Mouse (Mus musculus) adrenal gland, adult 8-10 months (tissue): ENCODE measurements around the gene Kcnip3. TPM values are rescaled to one million over a fixed set of nuclear protein-coding genes. Genes with fewer than 3 reads are reported as not detected.
A peak's percentile ranks its signal among the peaks of the same experiment; 100 is the strongest.

Experiments used
- DNase-seq: peaks from one replicate; pipeline ENCODE4 v3.0.0; 2022
- total RNA-seq, 4 experiments: library from RNA; stranded (reverse); gene quantifications; 2 replicates each; pipeline ENCODE4 v1.2.4; 2022

Kcnip3 gene
- total RNA-seq = 10 to 100 TPM in 2 of 4 experiments, 1 to 10 TPM in 2; 7.8 to 10.2 (median 9.1) TPM

DNA sequence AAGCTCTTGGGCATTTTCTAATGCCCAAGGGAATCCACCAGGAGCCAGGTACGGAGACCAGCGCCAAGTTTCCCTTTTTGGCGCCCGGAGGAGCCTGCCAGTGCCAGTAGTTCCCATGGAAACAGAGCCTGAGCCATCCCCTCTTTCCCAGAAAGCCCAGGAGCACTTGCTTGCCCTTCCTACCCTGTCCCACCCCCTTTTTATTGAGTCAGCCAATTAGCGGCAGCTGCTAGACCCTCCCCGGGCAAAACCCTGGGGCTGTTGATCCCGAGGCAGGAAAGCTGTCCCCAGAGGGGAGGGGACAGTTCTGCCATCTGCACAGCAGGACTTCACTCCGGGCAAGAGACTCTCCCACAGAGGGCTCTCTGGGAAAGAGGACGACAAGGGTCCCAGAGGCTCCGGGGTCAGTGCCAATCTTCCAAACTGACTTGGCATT lies at the start of gene Kcnip3:
Gene Kcnip3, minus strand, starts transcription at position 89 of the 436 bp plus-strand sequence.
- DNase-seq = no peak

DNA sequence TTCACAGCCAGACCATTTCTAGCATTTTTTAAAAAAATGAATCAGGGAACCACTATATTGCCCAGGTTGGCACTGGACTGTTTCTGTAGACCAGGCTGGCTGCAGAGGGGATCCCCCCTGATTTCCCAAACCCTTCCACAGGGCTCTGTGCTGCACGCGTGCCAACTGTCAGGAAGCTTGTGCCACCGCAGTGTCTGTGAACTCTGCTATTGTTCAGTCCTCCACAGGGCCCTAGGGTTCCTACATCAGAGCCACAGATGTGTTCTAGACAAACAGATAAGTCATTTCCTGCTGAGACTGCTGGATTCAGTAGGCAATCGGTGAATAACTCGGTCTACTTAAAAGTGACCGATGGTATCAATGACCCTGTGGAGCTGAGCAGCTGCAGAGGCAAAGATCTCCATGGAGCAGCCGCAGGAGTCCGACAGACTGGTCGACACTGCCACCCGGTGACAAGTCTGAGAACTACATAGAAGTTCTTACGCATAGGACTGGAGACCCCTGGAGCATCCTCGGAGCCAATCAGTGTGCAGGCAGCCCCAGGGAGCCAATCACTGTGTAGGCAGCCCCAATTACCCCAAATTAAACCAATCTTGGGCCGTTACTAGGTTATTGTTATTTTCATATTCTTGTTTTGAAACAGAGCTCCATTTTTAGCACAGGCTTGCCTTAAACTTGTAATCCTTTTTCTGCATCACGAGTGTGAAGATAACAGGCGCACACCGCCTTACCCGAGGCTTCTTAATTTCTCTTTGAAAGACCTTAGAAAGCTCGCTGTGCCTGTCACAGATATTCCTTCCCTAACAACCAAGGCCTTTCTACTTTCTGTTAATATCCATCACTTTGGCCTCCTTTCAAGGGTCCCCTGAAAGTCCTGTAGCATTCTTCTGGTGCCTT lies 37.4 kb upstream of the Kcnip3 start:
- DNase-seq = peak; percentile 56

DNA sequence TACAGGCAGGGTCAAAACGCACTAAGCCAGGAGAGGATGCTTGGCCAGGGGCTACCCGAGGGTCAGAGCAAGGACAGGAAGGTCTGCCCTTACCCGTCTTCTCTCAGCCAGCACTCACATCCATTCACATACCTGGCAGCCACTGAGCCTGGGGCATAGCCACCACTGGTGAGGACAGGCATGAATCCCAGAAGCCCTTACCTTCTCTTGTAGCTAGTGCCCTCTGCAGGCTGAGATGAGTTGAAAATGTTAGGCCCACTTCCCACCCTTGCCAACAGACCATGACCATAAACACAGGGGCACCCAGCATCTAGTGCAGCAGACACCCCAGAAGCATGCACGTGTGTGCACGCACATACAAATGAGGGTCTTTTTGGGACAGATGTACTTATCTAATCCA lies 29.2 kb upstream of the Kcnip3 start:
- DNase-seq = no peak

DNA sequence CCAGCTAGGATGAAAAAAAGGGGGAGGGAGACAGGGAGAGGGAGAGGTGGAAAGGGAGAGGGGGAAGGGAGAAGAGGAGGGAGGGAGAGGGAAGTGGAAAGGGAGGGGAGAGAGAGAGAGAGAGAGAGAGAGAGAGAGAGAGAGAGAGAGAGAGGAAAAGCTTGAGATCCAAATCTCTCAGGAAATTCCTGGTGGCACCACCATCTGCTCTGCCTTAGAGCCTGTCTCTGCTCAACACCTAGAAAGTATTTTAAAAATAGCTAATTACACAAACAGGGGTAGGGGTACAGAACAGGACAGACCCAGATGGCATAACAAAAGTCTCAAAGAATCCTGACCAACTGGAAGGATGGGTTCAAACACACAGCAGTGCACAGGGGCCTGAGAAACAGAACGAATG lies 28.6 kb upstream of the Kcnip3 start:
- no peak for DNase-seq

DNA sequence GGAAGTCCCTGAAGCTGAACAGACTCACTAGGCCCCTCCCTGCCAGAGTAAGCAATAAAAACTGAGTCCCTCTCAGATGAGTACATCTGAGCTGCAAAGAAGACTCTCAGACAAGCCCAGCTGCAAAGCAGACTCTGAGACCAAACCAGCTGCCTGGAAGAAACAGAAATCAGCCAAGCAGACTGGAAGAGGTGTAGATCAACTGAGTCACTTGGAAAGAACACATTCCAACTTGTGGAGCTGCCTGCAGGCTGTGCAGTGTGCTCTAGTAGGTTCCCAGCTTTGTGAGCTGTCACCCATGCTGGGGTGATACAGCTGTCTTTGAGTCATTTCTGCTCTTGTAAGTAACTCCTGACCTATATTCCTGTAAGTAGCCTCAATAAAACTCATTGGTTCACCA lies 27.8 kb upstream of the Kcnip3 start:
- DNase-seq = no peak

DNA sequence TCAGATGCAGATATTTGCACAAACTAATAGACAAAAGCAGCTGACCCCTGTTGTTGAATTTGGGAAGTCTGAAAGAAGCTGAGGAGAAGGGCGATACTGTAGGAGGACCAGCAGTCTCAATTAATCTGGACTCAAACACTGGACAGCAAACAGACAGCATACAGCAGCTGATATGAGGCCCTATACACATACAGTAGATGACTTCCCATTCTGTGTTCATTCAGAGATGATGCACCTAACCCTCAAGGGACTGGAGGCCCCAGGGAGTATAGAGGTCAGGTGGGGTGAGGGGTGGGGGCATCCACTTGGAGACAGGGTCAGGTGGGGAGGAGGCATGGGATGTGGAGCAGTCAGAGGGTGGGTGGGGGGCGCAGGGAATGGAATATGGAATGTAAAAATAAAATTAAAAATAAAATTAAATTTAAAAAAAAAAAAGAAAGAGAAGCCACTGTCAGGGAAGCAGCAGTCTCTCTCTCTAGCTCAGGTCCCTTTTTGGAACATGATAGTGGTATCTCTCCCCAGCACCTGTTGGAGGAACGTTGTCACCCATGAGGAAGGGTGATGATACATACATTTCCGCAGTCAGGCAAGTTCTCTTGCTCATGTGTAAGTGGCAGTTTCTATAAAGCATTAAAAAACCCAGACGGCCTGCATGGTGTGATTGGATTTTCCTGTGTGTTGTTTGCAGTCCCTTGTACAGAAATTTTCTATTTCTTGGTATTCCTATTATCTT lies 26.6 kb upstream of the Kcnip3 start:
- DNase-seq = no peak

DNA sequence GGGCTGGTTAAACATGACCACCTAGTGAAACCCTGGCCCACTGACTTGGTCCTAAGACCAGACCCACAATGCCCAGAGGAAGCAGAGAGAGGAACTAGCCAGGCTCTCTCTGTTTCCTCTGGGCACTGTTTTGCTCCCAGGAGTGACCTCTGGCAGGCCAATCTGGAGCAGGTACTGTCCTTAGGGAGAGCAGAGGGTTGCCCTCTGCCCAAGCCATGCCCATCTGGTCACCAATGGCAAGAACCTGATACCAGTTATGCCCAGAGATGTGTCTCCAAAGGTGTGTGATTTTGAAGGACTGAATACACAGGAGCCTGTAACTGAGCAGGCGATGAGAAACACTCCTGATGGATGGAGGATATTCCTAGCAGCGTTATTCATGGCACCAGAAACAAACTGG lies 19.8 kb upstream of the Kcnip3 start:
- DNase-seq = no peak

DNA sequence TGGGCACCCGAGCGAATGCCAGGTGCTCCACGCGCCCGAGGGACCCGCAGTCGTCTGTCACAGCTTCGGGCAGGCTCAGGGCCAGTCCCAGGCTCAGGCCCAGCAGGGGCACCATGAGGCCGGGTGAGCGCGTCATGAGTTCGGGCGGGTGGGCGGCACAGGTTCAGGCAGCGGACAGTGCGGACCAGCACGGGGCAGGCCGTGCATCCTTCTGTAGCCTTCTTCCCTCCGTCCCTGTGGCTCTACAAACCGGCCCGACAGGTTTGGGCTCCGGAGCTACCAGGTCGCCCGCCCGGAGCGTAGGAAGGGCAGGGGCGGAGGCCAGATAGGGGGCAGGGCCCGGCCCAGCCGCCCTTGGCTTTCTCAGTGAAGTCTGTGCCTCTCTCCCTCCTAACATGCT lies 19.3 kb upstream of the Kcnip3 start, which contains the start of gene Prom2:
Gene Prom2, minus strand, starts transcription at position 283 of the 400 bp plus-strand sequence.
- no peak for DNase-seq

DNA sequence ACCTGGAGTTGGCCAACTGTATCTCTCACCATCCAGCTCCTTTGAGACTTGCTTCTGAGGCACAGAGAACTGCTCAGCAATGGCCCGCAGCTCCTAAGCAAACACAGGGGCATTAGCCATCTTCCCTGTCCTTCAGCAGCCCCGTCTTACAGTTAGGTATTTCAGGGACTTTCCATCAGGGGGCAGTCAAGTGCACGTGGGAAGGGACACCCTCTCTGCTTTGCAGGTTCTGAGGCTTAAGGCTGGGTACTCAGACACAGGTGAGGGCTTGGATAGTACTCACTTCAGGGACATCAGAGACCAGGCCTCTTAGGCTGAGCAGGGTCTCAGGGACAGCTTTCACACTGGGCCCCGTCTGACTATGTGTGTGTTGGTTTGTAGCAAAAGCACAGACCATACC lies 17.6 kb upstream of the Kcnip3 start:
- DNase-seq = no peak

DNA sequence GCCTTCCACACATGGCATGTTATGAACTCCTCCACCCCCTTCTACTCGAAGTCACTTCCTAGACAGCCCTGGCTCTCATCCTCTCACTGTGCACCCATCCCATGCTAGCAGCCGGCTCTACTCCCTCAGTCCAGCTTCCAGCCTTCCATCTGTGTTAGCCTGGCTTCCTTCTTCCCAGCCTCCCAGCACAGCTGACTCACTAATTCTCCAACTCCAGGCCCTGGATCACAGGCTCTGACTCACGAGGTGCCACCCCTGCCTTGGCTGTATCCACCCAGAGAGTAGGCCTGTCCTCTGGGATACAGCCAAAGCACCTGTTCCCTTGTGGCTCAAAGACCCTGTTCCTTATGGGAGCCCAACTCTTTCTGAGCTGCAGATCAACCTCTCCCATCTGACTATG lies 15.7 kb upstream of the Kcnip3 start:
- peak; percentile 27 for DNase-seq

DNA sequence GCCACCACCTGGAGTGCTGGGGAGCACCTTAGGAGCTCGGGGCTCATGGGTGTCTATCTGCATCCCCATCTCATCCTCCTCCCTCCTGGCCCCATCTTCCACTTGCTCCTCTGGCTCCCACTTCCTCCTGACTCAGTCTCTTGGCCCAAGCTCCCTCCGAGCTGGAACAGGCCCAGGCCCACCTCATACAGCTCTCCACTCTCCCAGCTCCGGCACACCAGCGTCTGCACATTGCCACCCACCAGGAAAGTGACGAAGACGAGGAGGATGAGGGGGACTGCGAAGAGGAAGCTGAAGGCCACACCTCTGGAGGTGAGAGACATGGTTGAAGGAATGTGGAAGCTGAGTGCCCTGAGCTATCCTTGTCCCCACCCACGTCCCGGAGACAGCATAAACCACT lies 13.5 kb upstream of the Kcnip3 start:
- DNase-seq = no peak

DNA sequence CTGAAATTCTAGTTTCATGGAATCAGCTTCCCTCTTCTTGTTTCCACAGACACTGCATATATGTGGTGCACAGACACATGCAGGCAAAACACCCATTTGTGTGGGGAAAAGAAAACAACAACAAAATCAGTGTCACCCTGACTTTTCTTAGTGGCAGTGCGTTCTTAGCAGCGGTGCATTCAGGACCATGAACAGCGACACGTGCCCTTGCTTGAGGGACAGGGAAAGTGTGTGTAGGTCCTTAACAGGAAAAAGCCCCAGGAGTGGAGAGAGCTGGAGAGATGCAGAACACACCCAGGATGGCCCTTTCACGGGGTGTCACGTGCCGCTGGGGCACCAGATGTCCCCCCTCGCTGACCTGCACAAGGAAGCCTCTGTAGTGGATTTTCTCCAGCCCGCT lies 10.5 kb upstream of the Kcnip3 start:
- DNase-seq = no peak

DNA sequence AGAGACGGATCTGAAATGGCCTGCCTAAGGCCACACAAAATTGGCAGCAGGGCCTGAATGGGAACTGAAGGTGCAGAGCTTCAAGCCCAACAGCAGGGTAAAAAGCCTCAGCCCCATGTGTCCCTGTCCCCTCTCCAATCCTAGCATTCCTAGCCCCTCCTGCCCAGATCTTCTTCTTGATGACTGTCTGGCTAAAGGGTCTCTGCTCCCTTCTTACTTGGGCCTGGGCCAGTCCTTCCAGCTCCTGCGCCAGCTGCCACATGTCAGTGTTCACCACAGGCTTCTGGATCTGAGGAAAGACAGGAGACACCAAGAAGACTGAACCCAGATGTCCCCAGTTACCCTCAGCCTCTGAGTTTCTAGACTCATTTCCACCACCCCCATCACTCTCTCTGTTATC lies 9.7 kb upstream of the Kcnip3 start:
- no peak for DNase-seq

DNA sequence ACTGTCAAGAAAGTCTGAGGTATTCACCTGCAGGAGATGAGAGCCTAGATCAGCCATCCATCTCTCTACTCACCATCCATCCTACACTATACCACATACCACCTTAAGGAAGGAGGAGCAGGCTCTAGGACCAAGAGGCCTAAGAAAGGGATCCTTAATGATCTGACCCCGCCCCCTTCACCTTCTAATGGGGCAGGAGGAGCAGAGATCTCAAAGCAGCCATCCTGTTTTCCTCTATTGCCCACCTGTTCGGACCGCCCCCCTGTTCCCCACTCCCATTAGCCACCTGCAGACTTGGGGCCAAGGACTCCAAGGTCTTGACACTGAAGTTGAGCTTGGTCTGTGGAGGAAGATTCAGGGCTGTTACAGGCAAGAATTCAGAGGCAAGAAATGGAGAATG lies 8.5 kb upstream of the Kcnip3 start:
- no peak for DNase-seq

DNA sequence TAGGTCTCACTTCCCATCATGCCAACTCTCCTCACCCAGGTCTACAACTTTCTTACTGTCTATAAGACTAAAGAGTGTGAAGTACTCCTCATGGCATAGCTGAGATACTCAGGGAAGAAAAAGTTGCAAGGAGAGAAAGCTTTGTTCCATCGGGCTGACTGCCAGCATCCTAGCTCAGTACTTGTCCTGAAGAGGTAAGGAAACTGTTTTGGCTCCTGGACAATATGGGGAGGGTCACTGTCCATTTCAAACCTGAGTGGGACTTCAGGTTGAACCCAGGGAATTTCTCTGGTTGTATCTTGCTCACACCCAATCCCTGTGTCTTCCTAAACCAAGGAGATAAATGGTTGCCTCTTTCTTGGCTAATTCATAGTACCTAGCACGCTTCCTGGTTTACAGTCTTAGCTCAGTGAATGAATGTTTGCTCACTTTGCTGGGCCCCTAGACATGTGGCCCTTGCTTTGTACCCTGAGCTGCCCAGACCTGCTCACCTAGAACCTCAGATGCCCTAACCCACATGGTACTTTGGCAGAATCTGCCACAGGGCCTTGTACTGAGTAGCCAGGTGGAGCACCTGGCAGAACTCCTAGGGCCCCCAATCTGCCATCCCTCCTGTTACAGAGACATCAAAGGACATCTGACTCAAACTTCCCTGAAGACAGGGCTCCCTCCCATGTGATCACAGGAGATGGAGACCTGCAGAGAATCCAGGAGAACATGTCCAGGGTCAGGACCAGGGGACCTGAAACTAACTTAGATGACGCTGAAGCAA lies 3.3 kb upstream of the Kcnip3 start:
- no peak for DNase-seq

DNA sequence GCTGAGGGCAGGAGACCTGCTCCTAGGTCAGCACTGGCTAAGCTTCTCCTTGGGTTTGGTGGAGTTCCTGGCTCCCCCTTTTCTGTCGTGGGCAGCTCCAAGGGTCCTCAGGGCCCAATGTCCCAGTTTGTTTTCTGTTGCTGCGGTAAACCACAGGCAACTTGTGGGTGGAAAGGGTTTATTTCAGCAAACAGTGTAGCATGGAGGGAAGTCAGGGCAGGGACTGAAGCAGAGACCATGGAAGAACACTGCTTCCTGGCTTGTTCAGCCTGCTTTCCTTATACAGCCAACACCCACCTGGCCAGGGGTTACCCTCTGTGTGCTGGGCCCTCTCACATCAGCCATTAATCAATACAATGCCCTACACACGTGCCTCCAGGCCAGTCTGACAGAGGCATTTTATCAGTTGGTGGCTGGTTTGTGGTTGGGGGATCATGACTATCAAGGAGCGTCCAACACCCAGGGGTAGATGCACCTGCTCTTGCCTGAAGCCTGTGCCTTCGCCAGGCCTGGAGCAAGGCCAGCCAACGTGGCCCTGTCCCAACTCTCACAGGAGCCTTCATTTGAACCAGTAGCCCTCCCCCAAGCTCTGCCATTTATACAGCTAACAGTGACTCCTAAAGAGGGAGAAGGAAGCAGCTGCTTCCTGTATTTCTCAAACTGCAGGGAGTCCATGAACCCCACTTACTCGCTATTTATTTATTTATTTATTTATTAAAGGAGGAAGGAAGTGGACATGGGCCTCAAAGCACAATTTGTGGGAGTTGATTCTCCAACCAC lies 2.2 kb upstream of the Kcnip3 start:
- DNase-seq = no peak

DNA sequence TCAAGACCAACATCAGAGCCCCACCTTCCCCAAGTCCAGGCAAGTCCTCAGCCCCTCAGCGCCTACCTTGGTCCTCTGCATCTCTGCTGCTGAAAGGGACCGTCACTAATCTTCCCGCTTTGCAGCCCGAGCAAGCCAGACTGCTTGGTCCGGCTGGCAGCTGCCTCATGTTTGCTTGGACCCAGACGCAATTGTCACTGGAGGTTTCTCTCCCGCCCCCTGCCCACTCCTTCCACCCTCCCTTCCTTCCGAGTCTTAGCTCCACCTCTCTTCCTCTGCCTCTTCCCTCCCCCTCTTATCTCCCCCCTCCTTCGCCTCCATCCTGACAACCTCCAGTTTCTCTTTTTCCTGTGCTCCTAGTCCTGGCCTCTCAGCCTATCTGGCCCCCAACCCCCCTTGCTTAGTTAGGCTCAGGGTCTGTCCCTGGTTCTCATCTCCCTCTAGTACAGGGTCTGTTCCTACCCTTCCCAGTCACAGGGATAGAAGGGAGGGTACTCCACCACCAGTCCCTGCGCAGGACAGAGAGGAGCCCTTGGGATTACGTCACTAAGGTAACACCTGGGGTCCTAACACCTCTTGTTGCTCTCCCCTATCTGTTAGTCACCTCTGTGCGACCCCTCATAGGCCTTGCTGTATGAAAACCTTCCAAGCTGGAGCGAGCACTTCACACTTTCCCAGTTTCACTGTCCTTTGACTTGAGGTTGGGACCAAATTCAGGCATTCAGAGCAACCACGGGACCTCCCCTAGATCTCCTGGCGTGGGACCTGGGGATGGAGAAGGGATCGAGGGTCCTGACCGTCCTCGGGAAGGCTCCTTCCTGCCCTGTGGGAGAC lies 505 bp downstream of the Kcnip3 start:
- DNase-seq = no peak

DNA sequence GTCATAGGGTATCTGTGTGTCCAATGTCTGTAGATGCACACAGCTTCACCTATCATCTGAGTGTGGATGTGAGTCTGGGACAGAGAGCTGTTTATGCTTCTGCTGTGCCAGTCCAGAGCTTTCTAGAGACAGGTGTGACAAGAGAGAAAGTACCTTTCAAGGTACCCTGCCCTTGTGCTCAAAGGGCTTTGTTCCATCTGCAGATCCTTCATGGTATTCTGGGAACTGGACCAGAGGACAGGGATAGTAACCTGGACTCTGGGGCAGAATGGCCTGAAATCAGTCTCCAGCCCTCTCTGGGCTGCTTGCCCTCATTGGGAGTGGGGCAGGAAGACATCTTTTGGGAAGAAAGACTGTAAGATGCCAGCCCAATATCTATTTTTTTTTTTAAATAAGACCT lies 1.8 kb downstream of the Kcnip3 start:
- no peak for DNase-seq

DNA sequence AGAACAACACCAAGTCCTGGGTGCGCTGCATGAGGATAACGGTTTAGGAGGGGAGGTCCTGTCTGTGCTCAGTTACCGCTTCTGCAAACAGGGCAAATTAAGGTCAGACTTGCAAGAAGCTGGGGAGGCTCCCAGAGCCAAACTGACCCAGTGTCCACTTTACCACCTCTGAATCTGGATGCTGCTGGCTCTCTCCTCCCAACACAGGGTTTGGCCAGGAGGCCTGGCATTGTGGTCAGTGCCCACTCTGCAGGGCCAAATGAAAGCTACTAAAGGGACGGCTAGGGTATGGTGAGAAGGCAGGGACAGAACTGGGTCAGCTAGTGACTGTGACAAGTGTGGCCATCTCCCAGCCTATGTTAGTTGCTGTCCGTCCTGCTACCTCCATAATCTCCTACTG lies 2.6 kb downstream of the Kcnip3 start:
- DNase-seq = no peak

DNA sequence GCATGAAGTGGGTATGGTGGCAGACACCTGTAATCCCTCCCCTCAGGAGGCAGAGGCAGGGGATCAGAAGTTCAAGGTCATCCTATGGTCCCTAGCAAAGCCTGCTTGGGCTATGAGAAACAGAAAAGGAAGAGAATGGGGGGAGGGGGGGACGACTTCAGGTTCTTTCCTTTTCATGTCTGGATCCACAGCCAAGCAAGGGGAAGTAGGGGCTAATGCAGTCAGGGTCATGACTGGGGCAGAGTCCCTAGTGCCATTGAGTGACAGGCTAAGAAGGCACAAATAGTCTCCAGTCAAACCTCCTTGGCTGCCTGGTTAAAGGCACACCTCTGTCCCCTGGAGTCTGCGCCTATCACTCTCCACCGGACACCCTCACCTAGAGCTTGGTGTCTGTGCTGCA lies 3.1 kb downstream of the Kcnip3 start:
- no peak for DNase-seq

DNA sequence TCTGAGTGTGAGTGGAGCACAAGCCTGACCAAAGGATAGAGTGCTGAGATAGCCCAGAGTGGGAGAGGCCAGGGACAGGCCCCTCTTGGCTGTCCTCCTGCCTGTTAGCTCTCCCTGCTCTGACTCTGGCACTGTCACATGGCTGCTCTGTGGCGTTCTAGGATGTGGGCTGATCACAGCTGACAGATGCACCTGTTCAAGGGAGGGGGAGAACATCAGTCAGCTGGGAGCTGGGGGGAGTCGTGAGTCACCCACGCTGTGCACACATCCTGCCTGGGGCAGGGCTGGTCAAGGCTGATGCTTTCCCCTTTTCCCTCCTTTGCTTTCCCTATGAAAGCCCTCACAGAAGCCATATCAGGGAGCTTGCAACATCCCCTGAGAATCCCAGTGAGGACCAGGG lies 3.6 kb downstream of the Kcnip3 start:
- DNase-seq = peak; percentile 8
